Mouse (Mus musculus): ENCODE data around the gene Bmyc. TPM values are rescaled to one million over a fixed set of nuclear protein-coding genes. Genes with fewer than 3 reads are reported as not detected.

Gene Bmyc
- polyA plus RNA-seq (2015; fragmentation: Nextera tagmentation; extraction: Ambion mirVana), result 126 and 129 TPM in 2 replicates

DNA sequence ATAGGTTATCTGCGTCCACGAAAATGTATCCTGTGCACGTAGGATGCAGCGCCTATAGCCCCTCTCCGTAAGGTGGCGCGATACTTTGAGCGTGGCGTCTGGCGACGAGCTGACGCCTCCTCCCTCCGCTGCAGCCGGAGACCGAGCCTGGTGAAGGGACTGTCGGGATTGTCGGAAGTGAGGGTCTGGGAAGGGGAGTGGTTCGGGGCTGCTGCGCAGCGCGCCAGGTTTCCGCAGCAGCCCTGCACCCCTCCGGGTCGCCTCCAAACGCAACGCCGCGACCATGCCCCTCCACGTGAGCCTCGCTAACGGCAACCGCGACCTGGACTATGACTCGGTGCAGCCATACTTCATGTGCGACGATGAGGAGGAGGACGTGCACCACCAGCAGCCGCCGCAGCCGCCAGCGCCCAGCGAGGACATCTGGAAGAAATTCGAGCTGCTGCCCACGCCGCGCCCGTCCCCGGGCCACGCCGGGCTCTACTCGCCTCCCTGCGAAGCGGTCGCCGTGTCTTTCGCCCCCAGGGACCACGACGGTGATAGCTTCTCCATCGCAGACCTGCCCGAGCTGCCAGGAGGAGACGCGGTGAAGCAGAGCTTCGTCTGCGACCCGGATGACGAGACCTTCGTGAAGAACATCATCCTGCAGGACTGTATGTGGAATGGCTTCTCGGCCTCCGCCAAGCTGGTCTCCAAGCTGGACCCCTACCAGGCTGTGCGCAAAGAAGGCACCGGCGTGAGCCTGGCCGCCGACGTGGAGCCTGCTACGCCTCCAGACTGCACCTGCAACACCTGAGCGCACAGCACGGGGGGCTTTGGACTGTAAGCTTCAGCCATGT, at the start of gene Bmyc:
Gene Bmyc, plus strand, starts transcription at position 97 of the 839 bp plus-strand sequence.
- H3K9ac ChIP-seq, result peak within 1 kb of the TSS; percentile 90
- H3K4me1 ChIP-seq (replicated peaks), result peaks cover 21% of the 10 kb centered on the region
- no peaks in the 10 kb centered on the region for H3K9me3 ChIP-seq
- ATAC-seq (ENCODE audit: low FRiP score), result peak; percentile 95
- peak within 1 kb of the TSS; percentile 77 for H3K4me3 ChIP-seq
- H3K27ac ChIP-seq, result peak within 1 kb of the TSS; percentile 92
- no peaks in the 10 kb centered on the region for H3K36me3 ChIP-seq
- under 1% methylated on average over 72 of the region's 78 CpGs for WGBS
- no peaks in the 10 kb centered on the region for H3K27me3 ChIP-seq
- peak within 1 kb of the TSS; percentile 84 for H3K4me2 ChIP-seq

GRCm38 (mm10) chr2:25657246-25657645, 49.3 kb upstream of the Bmyc start:
- WGBS, result 91% methylated on average over 4 of the region's 4 CpGs
- peaks cover 7% of the 10 kb centered on the region; the same call in 1 of the 2 replicates for H3K27me3 ChIP-seq
- no peaks in the 10 kb centered on the region for H3K4me1 ChIP-seq (replicated peaks)
- H3K9ac ChIP-seq, result no peak overlapping the region
- H3K4me3 ChIP-seq, result no peak overlapping the region
- no peak for ATAC-seq (ENCODE audit: low FRiP score)
- H3K27ac ChIP-seq, result no peak overlapping the region
- H3K4me2 ChIP-seq, result no peak overlapping the region
- no peaks in the 10 kb centered on the region for H3K36me3 ChIP-seq
- no peaks in the 10 kb centered on the region for H3K9me3 ChIP-seq

DNA sequence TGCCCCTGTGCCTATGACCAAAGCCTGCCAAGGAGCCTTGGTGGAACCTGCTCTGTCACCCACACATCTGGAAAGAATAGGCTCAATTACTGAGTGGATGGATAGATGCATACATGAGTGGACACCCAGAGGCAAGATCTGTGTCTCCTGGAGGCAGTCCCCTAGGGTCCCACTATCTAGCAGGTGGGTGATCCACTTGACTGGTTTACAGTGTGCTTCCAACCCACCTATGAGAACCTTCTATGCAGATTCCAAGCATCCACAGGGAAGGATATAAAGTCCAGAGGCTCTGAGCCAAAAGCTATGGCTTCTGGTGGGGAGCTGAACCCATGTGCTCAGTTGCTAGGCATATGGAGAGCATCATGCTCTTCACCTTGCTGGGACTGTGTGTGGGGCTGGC, 48.9 kb upstream of the Bmyc start, which contains the start of gene Lcn5:
Gene Lcn5, plus strand, starts transcription at position 301 of the 400 bp plus-strand sequence.
- no peak within 1 kb of the TSS for H3K9ac ChIP-seq
- H3K36me3 ChIP-seq, result no peaks in the 10 kb centered on the region
- no peak within 1 kb of the TSS for H3K4me2 ChIP-seq
- H3K4me1 ChIP-seq (replicated peaks), result no peaks in the 10 kb centered on the region
- H3K27me3 ChIP-seq, result peaks cover 7% of the 10 kb centered on the region; the same call in 1 of the 2 replicates
- no peak within 1 kb of the TSS for H3K27ac ChIP-seq
- H3K4me3 ChIP-seq, result no peak within 1 kb of the TSS
- no peak for ATAC-seq (ENCODE audit: low FRiP score)
- H3K9me3 ChIP-seq, result no peaks in the 10 kb centered on the region

DNA sequence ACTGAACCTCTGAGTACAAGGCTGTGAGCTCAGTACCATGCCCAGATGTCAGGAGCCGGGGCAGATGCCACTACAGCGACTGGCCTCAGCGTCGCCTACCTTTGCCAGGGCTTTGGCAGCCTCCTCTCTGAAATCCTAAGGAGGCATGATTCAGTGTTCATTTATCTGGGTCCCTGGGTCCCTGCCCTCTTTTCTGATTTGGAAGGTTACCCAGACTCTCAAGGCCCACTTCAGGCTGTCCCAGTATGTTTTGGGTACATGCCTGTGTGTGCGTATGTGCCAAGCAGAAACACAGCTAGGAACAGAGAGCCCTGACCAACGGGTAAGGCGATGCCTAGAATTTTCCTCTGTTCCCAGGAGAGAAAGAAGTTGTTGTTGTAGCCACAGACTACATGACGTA, 46.3 kb upstream of the Bmyc start:
- no peak for ATAC-seq (ENCODE audit: low FRiP score)
- H3K9ac ChIP-seq, result no peak overlapping the region
- H3K4me3 ChIP-seq, result no peak overlapping the region
- peaks cover 2% of the 10 kb centered on the region; the same call in 1 of the 2 replicates for H3K27me3 ChIP-seq
- H3K27ac ChIP-seq, result no peak overlapping the region
- WGBS, result 90% methylated on average over 8 of the region's 8 CpGs
- no peaks in the 10 kb centered on the region for H3K36me3 ChIP-seq
- H3K4me1 ChIP-seq (replicated peaks), result no peaks in the 10 kb centered on the region
- no peak overlapping the region for H3K4me2 ChIP-seq
- no peaks in the 10 kb centered on the region for H3K9me3 ChIP-seq

DNA sequence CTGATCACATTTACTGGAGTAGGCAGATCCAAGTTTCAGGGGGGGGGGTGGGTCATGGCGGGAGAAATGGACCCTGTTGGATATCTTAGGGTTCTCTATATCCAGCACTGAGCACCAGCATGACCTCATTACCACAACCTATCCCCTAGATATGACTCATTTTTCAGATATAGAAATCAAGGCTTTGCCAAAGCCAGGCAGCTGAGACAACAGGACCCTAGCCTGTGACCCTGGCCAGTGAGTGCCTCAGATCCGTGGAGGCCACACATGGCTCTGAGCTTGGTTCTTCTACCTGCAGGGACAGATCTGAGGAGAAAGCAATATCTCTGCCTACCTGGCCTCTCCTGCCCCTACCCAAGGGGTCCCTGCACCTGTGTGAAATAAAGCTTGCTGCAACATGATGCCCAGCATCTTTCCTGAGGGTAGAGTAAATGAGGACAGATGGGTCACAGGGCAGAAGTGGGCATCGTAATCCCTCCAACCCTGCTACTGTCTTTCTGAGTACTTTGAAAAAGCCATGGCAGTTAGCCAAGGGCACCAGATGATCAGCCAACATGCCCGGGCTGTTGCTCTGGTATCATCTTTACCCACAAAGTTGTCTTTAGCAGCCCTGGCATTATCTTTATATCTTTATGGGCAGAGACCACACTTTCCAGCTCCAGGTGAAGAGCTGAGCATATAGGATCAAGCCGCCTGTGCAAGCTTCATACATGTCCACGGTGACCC, 45.1 kb upstream of the Bmyc start:
- H3K9me3 ChIP-seq, result no peaks in the 10 kb centered on the region
- no peaks in the 10 kb centered on the region for H3K36me3 ChIP-seq
- H3K4me2 ChIP-seq, result no peak overlapping the region
- no peak for ATAC-seq (ENCODE audit: low FRiP score)
- no peak overlapping the region for H3K27ac ChIP-seq
- WGBS, result 91% methylated on average over 6 of the region's 6 CpGs
- no peaks in the 10 kb centered on the region for H3K4me1 ChIP-seq (replicated peaks)
- H3K4me3 ChIP-seq, result no peak overlapping the region
- no peaks in the 10 kb centered on the region for H3K27me3 ChIP-seq
- H3K9ac ChIP-seq, result no peak overlapping the region

- ATAC-seq (ENCODE audit: low FRiP score), result no peak
- H3K4me2 ChIP-seq, result no peak overlapping the region
- no peak overlapping the region for H3K4me3 ChIP-seq
- 73% methylated on average over 1 of the region's 1 CpGs for WGBS
- no peak overlapping the region for H3K9ac ChIP-seq
- no peak overlapping the region for H3K27ac ChIP-seq
- no peaks in the 10 kb centered on the region for H3K27me3 ChIP-seq
- H3K36me3 ChIP-seq, result no peaks in the 10 kb centered on the region
- no peaks in the 10 kb centered on the region for H3K9me3 ChIP-seq
- H3K4me1 ChIP-seq (replicated peaks), result no peaks in the 10 kb centered on the region
Measured at GRCm38 (mm10) chr2:25663511-25663910, 43.0 kb upstream of the Bmyc start.

GRCm38 (mm10) chr2:25664125-25664524, 42.4 kb upstream of the Bmyc start:
- no peaks in the 10 kb centered on the region for H3K9me3 ChIP-seq
- H3K4me3 ChIP-seq, result no peak overlapping the region
- no peaks in the 10 kb centered on the region for H3K27me3 ChIP-seq
- no peak overlapping the region for H3K9ac ChIP-seq
- H3K27ac ChIP-seq, result no peak overlapping the region
- H3K4me1 ChIP-seq (replicated peaks), result no peaks in the 10 kb centered on the region
- no peak overlapping the region for H3K4me2 ChIP-seq
- ATAC-seq (ENCODE audit: low FRiP score), result no peak
- WGBS, result 80% methylated on average over 5 of the region's 5 CpGs
- H3K36me3 ChIP-seq, result no peaks in the 10 kb centered on the region

DNA sequence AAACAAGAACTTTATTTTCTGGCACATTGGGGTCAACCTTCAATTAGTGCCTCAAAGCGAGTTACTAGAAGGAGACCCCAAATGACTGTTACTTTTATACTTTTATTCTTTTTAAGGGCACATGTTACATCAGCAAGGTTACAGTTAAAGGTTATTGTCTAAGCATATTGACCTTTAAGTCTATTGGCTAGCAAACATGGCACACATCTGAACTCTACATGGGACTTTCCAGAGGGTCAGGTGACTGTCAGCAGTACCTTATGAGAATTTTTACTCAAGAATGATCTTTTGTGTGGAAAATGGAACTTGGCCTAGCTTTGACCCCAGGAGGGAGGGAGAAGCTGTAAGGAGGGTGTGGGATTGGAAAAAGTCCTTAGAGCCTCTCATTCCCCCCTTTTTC, 40.0 kb upstream of the Bmyc start:
- ATAC-seq (ENCODE audit: low FRiP score), result no peak
- no peak overlapping the region for H3K4me3 ChIP-seq
- no peaks in the 10 kb centered on the region for H3K36me3 ChIP-seq
- H3K9me3 ChIP-seq, result no peaks in the 10 kb centered on the region
- H3K27me3 ChIP-seq, result no peaks in the 10 kb centered on the region
- H3K4me2 ChIP-seq, result no peak overlapping the region
- WGBS, result 74% methylated on average over 1 of the region's 1 CpGs
- no peaks in the 10 kb centered on the region for H3K4me1 ChIP-seq (replicated peaks)
- no peak overlapping the region for H3K9ac ChIP-seq
- no peak overlapping the region for H3K27ac ChIP-seq

- Histone ChIP-seq H3K36me3 (no peaks in the 10 kb centered on the region), H3K9ac (no peak within 1 kb of the TSS), H3K27ac (no peak within 1 kb of the TSS), H3K4me2 (no peak within 1 kb of the TSS), H3K4me3 (no peak within 1 kb of the TSS), H3K9me3 (no peaks in the 10 kb centered on the region), H3K27me3 (no peaks in the 10 kb centered on the region), H3K4me1 (replicated peaks) (no peaks in the 10 kb centered on the region)
- ATAC-seq (ENCODE audit: low FRiP score), result no peak
- WGBS, result 96% methylated on average over 3 of the region's 3 CpGs
Measured at GRCm38 (mm10) chr2:25676486-25676885, 30.1 kb upstream of the Bmyc start, which contains the start of gene Lcn6. Lcn6 (plus strand) TSS chr2:25676786.

DNA sequence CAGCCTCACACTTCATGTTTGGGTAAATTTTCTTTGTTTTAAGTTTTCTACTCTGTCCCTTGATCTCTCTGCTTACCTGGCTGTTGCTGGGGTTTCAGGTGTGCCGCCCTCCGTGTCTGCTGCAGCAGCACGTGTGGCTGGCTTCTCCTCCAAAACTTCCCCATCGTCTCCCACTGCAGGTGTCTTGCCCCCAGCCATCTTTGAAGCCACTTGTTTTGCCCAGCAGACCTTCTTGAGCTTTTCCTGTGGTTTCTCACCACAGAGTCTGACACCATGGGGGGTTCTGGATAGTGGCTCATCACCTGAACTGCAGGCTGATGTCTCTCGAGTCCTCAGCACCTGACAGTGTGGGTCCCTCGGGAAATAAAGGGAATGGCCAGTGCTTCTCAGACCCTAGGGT, 27.0 kb upstream of the Bmyc start:
- ATAC-seq (ENCODE audit: low FRiP score), result no peak
- Histone ChIP-seq H3K9ac (no peak overlapping the region), H3K27me3 (0 out of 2 replicates have a peak, but pooled peaks cover under 1% of the 10 kb centered on the region), H3K4me2 (no peak overlapping the region), H3K4me3 (no peak overlapping the region), H3K36me3 (no peaks in the 10 kb centered on the region), H3K4me1 (replicated peaks) (no peaks in the 10 kb centered on the region), H3K27ac (no peak overlapping the region), H3K9me3 (no peaks in the 10 kb centered on the region)
- WGBS, result 88% methylated on average over 6 of the region's 6 CpGs

- Histone ChIP-seq H3K4me2 (no peak within 1 kb of the TSS), H3K27me3 (0 out of 2 replicates have a peak, but pooled peaks cover 2% of the 10 kb centered on the region), H3K27ac (no peak within 1 kb of the TSS), H3K9ac (no peak within 1 kb of the TSS), H3K36me3 (no peaks in the 10 kb centered on the region), H3K4me1 (replicated peaks) (no peaks in the 10 kb centered on the region), H3K9me3 (no peaks in the 10 kb centered on the region), H3K4me3 (no peak within 1 kb of the TSS)
- ATAC-seq (ENCODE audit: low FRiP score), result no peak
- 76% methylated on average over 2 of the region's 2 CpGs for WGBS
Measured at GRCm38 (mm10) chr2:25682426-25682825, 24.1 kb upstream of the Bmyc start, which contains the start of gene Lcn10. Lcn10 (plus strand) TSS chr2:25682726.

GRCm38 (mm10) chr2:25686941-25687340, 19.6 kb upstream of the Bmyc start:
- no peak overlapping the region for H3K4me2 ChIP-seq
- WGBS, result 73% methylated on average over 4 of the region's 4 CpGs
- no peaks in the 10 kb centered on the region for H3K36me3 ChIP-seq
- H3K4me1 ChIP-seq (replicated peaks), result no peaks in the 10 kb centered on the region
- H3K9ac ChIP-seq, result no peak overlapping the region
- no peaks in the 10 kb centered on the region for H3K9me3 ChIP-seq
- no peak for ATAC-seq (ENCODE audit: low FRiP score)
- 0 out of 2 replicates have a peak, but pooled peaks cover 2% of the 10 kb centered on the region for H3K27me3 ChIP-seq
- no peak overlapping the region for H3K4me3 ChIP-seq
- H3K27ac ChIP-seq, result no peak overlapping the region

Data from hindbrain, embryonic 13.5 days (tissue).